Mouse (Mus musculus) heart, postnatal 4 days (tissue): Measurements from ENCODE around the gene Kif22. TPM values are rescaled to one million over a fixed set of nuclear protein-coding genes. Genes with fewer than 3 reads are reported as not detected.

Source experiments
- DNase-seq: peaks from one replicate; pipeline ENCODE4 v3.0.0; 2021
- total RNA-seq, 2 experiments: library from RNA; stranded (reverse); gene quantifications; 2 replicates each; pipeline ENCODE4 v1.2.3; 2021

Gene Kif22
- total RNA-seq, 2 experiments from 2014 or later, result 43.2 to 48.6 TPM

- DNase-seq, result no peak
These were observed 12.1 kb downstream of the Kif22 start for GRCm38 (mm10) chr7:127030172-127030571.

GRCm38 (mm10) chr7:127027885-127028284 is 14.4 kb downstream of the Kif22 start:
- no peak for DNase-seq

GRCm38 (mm10) chr7:127026984-127027726 is 15.1 kb downstream of the Kif22 start, which contains the start of gene Maz:
Gene Maz (minus strand): TSS chr7:127027037.
- peak; percentile 99 for DNase-seq

- DNase-seq, result no peak
These were observed 15.7 kb downstream of the Kif22 start for GRCm38 (mm10) chr7:127026616-127026983.

DNA sequence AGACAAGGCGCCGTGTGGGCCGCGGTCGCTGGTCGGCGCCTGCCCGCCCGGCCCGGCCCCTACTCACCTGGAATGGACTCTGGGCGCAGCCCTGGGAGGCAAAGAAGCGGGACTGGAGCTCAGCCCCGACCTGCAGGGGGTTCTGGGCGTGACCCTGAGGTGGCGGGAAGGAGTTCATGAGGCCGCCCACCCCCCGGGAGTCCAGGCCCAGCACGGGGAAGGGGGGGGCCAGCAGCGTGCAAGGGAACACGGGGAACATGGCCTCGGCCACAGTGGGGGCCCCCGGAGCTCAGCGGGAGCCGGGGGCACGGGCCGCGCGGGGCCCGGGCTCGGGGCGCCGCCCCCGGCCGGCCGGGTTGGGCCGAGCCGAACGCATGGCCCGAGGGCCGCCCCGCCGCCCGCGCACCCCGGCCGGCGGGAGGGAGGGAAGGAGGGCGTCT is 16.1 kb downstream of the Kif22 start:
- peak; percentile 76 for DNase-seq

DNA sequence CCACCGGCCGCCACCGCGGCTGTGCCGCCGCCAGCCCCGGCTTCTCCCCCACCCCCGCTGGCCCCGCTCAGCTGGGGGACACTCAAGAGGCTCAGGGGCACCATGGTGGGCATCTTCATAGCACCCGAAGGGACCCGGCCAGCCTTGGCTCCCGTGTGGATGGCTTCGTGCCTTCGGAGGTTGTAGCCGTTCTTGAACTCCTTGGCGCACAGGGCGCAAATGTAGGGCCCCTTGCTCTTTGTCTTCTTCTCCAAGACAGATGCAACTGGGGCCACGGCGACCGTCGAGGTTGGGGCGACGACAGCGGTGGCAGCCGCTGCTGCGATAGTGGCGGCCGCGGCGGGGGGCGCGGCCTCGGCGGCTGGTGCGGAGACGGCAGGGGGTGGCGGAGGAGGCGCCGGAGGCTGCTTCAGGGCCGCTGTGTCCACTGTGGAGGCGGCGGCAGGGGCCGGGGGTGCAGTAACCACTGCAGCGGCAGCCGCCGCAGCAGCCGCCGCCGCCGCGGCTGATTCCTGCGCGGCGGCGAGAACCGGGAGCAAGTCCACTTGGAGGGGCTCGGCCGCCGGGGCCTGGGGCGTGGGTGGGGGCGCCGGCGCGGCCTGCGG is 16.6 kb downstream of the Kif22 start:
- DNase-seq, result peak; percentile 61

DNA sequence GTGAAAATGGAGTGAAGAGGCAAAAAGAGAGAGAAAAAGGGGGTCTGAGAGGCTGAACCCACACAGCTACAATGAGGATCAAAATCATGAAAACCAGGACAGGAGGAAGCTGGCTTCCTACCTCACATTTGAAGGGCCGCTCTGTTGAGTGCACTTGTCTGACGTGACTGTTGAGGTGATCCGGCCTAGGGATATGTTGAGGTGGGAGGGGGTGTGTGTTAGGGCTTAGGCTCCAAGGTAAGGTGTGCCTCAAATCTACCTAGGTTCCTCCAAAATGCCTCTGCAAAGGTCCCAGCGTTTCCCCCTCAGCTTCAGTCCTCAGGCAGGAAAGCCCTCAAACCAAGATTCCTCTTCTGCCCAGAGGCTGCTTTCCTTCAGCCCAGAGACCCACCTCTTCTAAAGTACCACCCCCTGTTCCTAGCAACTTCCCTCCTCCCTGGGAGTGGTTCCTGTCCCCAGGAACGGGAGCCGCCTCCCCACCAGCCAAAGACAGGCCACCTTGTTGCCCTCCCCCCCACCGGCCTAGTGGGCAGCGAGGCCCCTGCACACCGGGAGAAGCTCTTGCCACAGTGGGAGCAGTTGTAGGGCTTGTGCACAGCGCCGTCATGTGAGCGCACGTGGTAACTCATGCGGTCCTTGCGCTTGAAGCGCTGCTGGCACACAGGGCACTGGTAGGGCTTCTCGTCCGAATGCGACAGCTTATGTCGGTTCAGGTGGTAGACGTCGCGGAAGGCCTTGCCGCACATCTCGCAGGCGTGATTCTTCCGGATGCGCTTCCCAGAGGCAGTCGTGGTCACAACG is 17.3 kb downstream of the Kif22 start:
- DNase-seq, result peak; percentile 84

GRCm38 (mm10) chr7:127023896-127024690 is 18.2 kb downstream of the Kif22 start:
- peak; percentile 12 for DNase-seq

GRCm38 (mm10) chr7:127023272-127023691 is 19.0 kb downstream of the Kif22 start:
- DNase-seq, result peak; percentile 7

GRCm38 (mm10) chr7:127022528-127023271 is 19.6 kb downstream of the Kif22 start:
- no peak for DNase-seq

- DNase-seq, result no peak
These were observed 20.4 kb downstream of the Kif22 start for GRCm38 (mm10) chr7:127021563-127022527.

DNA sequence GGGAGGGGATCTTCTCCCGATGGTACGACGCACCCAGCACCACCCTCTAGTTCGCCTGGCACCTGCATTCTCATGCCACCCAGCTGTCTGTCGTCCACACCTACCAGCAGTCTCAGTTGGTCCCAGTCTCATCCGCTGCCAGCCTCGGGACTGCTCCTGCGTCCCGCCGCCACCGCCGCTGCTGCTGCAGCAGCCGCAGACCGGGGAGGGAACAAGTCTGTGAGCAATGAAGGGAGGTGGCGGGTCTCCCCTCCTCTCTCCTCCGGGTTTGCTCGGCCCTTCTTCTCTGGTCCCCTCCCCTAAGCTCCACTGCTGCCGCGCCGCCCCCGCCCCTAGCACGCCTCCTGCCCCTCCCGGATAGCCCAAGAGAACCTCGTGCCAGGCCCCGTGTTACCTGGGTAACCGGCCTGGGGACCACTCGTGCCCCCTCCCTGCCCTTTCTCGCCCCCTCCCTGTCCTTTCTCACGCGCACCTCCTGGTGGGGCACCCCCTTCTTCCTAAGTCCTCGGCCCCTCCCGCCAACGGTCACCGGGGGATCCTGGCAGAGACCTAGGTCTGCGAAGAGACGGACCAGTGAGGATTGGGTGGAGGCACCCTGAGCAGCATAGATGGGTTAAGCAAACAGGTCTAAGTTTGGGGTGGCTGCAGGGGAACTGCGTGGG is 21.2 kb downstream of the Kif22 start, which contains the start of the genes Gm42742 and Prrt2:
TSS of gene Gm42742 (minus strand) at position 197 of the 662 bp plus-strand sequence.
TSS of gene Prrt2 (minus strand) at position 311 of the 662 bp plus-strand sequence.
- DNase-seq, result peak; percentile 61

GRCm38 (mm10) chr7:127020491-127020890 is 21.8 kb downstream of the Kif22 start:
- DNase-seq, result no peak

DNA sequence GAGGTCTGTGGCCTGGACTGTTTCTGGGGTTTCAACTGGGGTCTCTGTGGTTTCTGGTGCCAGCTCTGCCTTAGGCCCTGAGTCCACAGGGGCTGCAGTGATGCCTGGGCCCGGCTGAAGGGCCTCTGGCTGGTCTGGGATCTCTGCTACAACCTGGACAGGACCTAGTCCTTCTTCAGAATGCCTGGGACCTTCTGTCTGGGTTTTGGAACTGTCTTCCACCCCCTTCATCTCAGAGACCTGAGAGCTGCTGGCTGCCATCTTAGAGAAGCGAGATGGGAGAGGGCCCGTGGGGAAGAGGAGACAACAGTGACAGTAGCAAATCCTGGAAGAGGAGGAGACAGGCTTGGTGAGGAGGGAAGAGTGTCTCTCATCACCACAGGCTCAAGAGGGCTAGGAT is 22.2 kb downstream of the Kif22 start:
- no peak for DNase-seq

- DNase-seq, result no peak
These were observed 22.8 kb downstream of the Kif22 start for GRCm38 (mm10) chr7:127019306-127019960.

GRCm38 (mm10) chr7:127018416-127019305 is 23.6 kb downstream of the Kif22 start:
- DNase-seq, result no peak

- no peak for DNase-seq
These were observed 24.3 kb downstream of the Kif22 start for GRCm38 (mm10) chr7:127017950-127018345.
